In genomic region chr8:12644894-12645293, GRCm38 (mm10) we compare ENCODE assay signal across 20 mouse cellular contexts. TPM values are rescaled to one million over a fixed set of nuclear protein-coding genes. Genes with fewer than 3 reads are reported as not detected.
DNase-seq lines count a peak whose midpoint lies in the region; ATAC-seq and TF ChIP-seq lines count a peak whose summit lies in the region.
"Had no signal": no experiment of that assay in that cellular context is flagged by ENCODE, and none has a peak within 500 bp of the region (broad histone marks: within the 10 kb centered on the region; RNA-seq: fewer than 3 reads in every experiment).

No protein-coding gene starts in this region.

- TF ChIP-seq CTCF in intestine, postnatal 0 days (IDR thresholded peaks at IDR 0.05; ENCODE audit: low read depth): 0 out of 2 replicates have a peak, but pooled peaks have one; percentile 23
- TF ChIP-seq CTCF in layer of hippocampus, adult 2 months (conservative IDR thresholded peaks at IDR 0.05): no peak

- 66% methylated on average over 7 of the region's 7 CpGs for whole genome bisulfite sequencing in intestine, postnatal 0 days
- 65% methylated on average over 7 of the region's 7 CpGs for WGBS in intestine, embryonic 15.5 days
- WGBS in liver, embryonic 16.5 days (ENCODE audit: insufficient replicate concordance): 36% methylated on average over 7 of the region's 7 CpGs

- H3K9ac ChIP-seq in intestine, postnatal 0 days (ENCODE audit: low read depth, low read length): no peak overlapping the region
- H3K9ac ChIP-seq in intestine, embryonic 15.5 days: no peak overlapping the region
- H3K9ac ChIP-seq in liver, embryonic 16.5 days (ENCODE audit: low read depth, low read length): no peak overlapping the region
- H3K9ac ChIP-seq: heart, embryonic 12.5 days; hindbrain, embryonic 14.5 days; lung, embryonic 14.5 days had no signal

- no peak overlapping the region for H3K4me3 ChIP-seq in intestine, postnatal 0 days (ENCODE audit: low read depth, low read length)
- no peak overlapping the region for H3K4me3 ChIP-seq in intestine, embryonic 15.5 days (replicated peaks)
- no peak overlapping the region for H3K4me3 ChIP-seq in liver, embryonic 16.5 days (ENCODE audit: low read depth, low read length)
- no peak overlapping the region for H3K4me3 ChIP-seq in layer of hippocampus, adult 2 months
- H3K4me3 ChIP-seq: gastrocnemius, adult 2 months; heart, embryonic 12.5 days; midbrain, embryonic 13.5 days; myocyte had no signal

- H3K4me2 ChIP-seq in intestine, postnatal 0 days (replicated peaks; ENCODE audit: low read depth): no peak overlapping the region
- no peak overlapping the region for H3K4me2 ChIP-seq in intestine, embryonic 15.5 days (replicated peaks)
- no peak overlapping the region for H3K4me2 ChIP-seq in liver, embryonic 16.5 days (ENCODE audit: low read depth, low read length)
- H3K4me2 ChIP-seq: heart, embryonic 12.5 days; hindbrain, embryonic 14.5 days; lung, embryonic 14.5 days; midbrain, embryonic 13.5 days had no signal

- no peaks in the 10 kb centered on the region for H3K27me3 ChIP-seq in intestine, postnatal 0 days (replicated peaks; ENCODE audit: control insufficient read depth, insufficient read depth, low read length)
- H3K27me3 ChIP-seq in intestine, embryonic 15.5 days (replicated peaks): no peaks in the 10 kb centered on the region
- H3K27me3 ChIP-seq in liver, embryonic 16.5 days (ENCODE audit: control insufficient read depth, insufficient read depth, low read depth, low read length): no peaks in the 10 kb centered on the region
- H3K27me3 ChIP-seq: heart, embryonic 12.5 days; midbrain, embryonic 13.5 days had no signal

- DNase-seq in 3T3-L1 (ENCODE audit: low read depth, low spot score): peak; percentile 27
- DNase-seq in adipocyte (ENCODE audit: low spot score): peak; percentile 29
- no peak for DNase-seq in layer of hippocampus, adult 2 months (ENCODE audit: low spot score in 2 of 2)
- no peak for DNase-seq in layer of hippocampus, adult 11-12 months (ENCODE audit: low spot score)
- DNase-seq: adrenal gland, adult 8-10 months; B cell, adult 2 months; cerebellum, adult 9-11 months; gastrocnemius, adult 2 months; kidney, adult 11 months; kidney, postnatal 25 days; lung, embryonic 14.5 days; thymus, postnatal 36 days had no signal

- peaks cover 67% of the 10 kb centered on the region for H3K36me3 ChIP-seq in intestine, postnatal 0 days (ENCODE audit: control insufficient read depth, insufficient read depth)
- H3K36me3 ChIP-seq in intestine, embryonic 15.5 days: peaks cover 24% of the 10 kb centered on the region
- peaks cover 29% of the 10 kb centered on the region for H3K36me3 ChIP-seq in liver, embryonic 16.5 days (ENCODE audit: control insufficient read depth, insufficient read depth)

- H3K9me3 ChIP-seq in intestine, postnatal 0 days (ENCODE audit: control insufficient read depth): no peaks in the 10 kb centered on the region
- no peaks in the 10 kb centered on the region for H3K9me3 ChIP-seq in intestine, embryonic 15.5 days
- no peaks in the 10 kb centered on the region for H3K9me3 ChIP-seq in liver, embryonic 16.5 days (replicated peaks; ENCODE audit: control insufficient read depth, low read length)
- H3K9me3 ChIP-seq: heart, embryonic 12.5 days; midbrain, embryonic 13.5 days had no signal

- no peak overlapping the region for H3K27ac ChIP-seq in intestine, postnatal 0 days (ENCODE audit: low read depth, low read length)
- no peak overlapping the region for H3K27ac ChIP-seq in intestine, embryonic 15.5 days
- H3K27ac ChIP-seq in liver, embryonic 16.5 days (ENCODE audit: low read length): no peak overlapping the region
- no peak overlapping the region for H3K27ac ChIP-seq in layer of hippocampus, adult 2 months
- H3K27ac ChIP-seq: gastrocnemius, adult 2 months; hindbrain, embryonic 14.5 days had no signal

- no peaks in the 10 kb centered on the region for H3K4me1 ChIP-seq in intestine, postnatal 0 days (replicated peaks; ENCODE audit: control insufficient read depth, insufficient read depth, low read length)
- no peaks in the 10 kb centered on the region for H3K4me1 ChIP-seq in intestine, embryonic 15.5 days (replicated peaks)
- no peaks in the 10 kb centered on the region; the same call in none of the 2 replicates for H3K4me1 ChIP-seq in liver, embryonic 16.5 days (ENCODE audit: control insufficient read depth, low read depth, low read length)
- H3K4me1 ChIP-seq: midbrain, embryonic 13.5 days had no signal

- ATAC-seq in intestine, postnatal 0 days: no peak
- ATAC-seq in intestine, embryonic 15.5 days: no peak
- ATAC-seq in liver, embryonic 16.5 days (ENCODE audit: low read depth): 0 out of 2 replicates have a peak, but pooled peaks have one; percentile 31
- ATAC-seq: forebrain, embryonic 16.5 days; midbrain, embryonic 13.5 days had no signal

RNA-seq across cellular contexts. Expression of gene Tubgcp3, which starts 27.2 kb away (rescaled TPM):
- 14.8 and 15.2 TPM in 2 replicates for polyA plus RNA-seq in intestine, postnatal 0 days (2015; fragmentation: Nextera tagmentation; extraction: Ambion mirVana)
- 37.5 and 38.0 TPM in 2 replicates for polyA plus RNA-seq in intestine, embryonic 15.5 days (2015; fragmentation: Nextera tagmentation; extraction: Ambion mirVana)
- 21.0 and 22.5 TPM in 2 replicates for polyA plus RNA-seq in liver, embryonic 16.5 days (2015; fragmentation: Nextera tagmentation; extraction: Ambion mirVana)
- 10 to 100 TPM; 35.7 to 37.4 TPM for total RNA-seq in layer of hippocampus, adult 2 months (2021)

Comparison
In these comparisons a context has a peak if more than half of its experiments do, and no peak if none do; other contexts are left out.
1. DNase-seq: peak in 3T3-L1 (single experiment) and adipocyte (single experiment); none in layer of hippocampus, adult 2 months (0 of 2) and layer of hippocampus, adult 11-12 months (single experiment).